Mouse (Mus musculus): Measurements from ENCODE around the gene Slc36a1. TPM values are rescaled to one million over a fixed set of nuclear protein-coding genes. Genes with fewer than 3 reads are reported as not detected.

Gene Slc36a1
- total RNA-seq, 2 experiments from 2014 or later = 12.4 to 25.4 TPM

GRCm38 (mm10) chr11:55208001-55208690 is 4.0 kb downstream of the Slc36a1 start:
- peak; percentile 70 for ATAC-seq (replicated peaks; ENCODE audit: poor library complexity)

GRCm38 (mm10) chr11:55209032-55209431 is 4.9 kb downstream of the Slc36a1 start:
- no peak for ATAC-seq (replicated peaks; ENCODE audit: poor library complexity)

GRCm38 (mm10) chr11:55209626-55210353 is 5.6 kb downstream of the Slc36a1 start:
- peak; percentile 75 for ATAC-seq (replicated peaks; ENCODE audit: poor library complexity)

DNA sequence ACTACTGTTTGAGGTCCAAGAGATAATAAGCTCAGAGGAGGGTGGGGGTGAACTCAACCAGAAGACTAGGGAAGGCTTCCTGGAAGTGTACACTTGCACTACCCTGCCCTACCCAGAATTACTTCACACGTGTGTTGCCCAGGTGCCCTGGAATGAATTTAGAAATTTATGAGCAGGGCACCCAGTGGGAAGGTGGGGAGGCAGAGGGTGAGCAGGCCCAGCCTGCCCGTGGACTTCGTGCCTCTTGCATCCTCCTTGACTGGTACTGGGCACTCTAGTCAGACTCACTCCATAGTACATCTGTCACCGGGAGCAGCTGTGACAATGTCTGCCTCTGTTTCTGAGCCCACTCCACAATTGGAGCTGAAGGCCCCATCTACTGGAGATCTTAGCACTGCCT is 9.4 kb downstream of the Slc36a1 start:
- no peak for ATAC-seq (replicated peaks; ENCODE audit: poor library complexity)

GRCm38 (mm10) chr11:55214161-55214560 is 10.0 kb downstream of the Slc36a1 start:
- ATAC-seq (replicated peaks; ENCODE audit: poor library complexity) = no peak

DNA sequence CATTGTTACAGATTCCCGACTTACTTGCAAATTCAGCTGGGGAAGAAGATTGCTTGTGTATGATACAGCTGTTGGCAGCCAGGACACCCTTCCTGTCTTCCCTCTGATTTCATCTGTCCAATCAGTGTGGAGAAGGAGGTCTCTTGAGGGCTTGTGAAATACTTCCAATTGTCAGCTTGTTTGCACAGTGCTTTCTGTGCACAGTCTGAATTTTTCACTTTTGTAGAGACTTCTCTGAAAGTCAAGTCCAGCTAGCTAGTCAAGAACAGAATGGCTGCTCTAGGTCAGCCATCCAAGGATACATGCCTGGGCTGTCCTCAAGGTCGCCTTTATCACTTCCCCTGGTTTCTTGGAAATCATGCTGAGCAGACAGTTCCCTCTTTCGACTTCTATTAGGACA is 10.8 kb downstream of the Slc36a1 start:
- no peak for ATAC-seq (replicated peaks; ENCODE audit: poor library complexity)

DNA sequence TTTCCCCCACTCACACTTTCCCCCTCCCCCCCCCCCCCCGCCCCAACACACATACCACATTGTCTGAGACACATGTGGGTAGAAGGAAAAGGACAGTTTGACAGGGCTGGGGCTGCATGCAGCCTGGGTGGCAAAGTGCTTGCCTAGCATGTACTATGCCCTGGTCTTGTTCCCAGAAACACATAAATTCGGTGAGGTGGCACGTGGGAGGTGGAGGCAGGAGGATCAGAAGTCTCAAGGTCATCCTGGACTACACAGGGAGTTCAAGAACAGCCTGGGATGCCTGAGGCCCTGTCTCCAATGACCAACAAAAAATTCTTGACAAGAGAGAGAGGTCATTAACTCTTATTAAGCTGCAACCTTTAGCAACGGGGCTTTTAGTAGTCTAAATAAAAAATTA is 11.9 kb downstream of the Slc36a1 start:
- no peak for ATAC-seq (replicated peaks; ENCODE audit: poor library complexity)

- no peak for ATAC-seq (replicated peaks; ENCODE audit: poor library complexity)
Measured at GRCm38 (mm10) chr11:55216830-55217229, 12.7 kb downstream of the Slc36a1 start.

DNA sequence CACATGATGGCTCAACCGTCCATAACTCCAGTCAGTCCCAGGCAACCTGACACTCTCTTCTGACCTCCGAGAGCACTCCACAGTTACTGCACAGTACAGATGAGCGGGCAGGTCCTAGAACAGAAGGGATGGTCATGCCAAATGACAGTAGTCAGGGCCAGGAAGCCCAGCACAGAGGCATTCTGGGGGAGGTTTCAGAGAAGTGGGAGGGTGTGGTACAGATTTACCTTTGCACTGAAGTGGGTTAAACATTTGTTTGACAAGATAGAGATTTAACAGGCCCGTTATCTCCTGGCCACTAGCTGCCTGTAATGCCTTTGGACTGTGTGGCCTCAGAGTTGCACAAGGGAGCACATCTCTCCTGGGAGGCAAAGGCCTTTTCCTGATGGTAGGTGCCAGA is 13.3 kb downstream of the Slc36a1 start:
- ATAC-seq (replicated peaks; ENCODE audit: poor library complexity) = no peak

DNA sequence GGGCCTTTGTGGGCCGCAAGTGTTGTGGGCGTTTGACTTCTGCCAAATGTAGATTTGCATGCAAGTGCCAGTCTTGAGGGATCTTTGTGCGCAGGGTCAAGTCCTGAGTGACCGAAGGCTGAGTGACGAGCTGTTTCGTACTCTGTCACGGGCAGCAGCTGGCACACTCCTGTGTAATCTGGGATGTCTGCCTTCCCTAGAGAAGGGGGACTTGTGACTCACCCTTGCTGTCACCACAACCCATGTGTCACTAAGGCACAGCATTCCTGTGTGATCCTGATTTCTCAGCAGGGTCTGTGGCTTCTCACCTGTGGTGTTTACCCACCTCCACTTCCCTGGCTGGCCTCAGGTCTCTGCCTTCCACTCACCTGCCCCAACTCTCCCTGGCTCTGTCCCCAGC is 13.7 kb downstream of the Slc36a1 start:
- ATAC-seq (replicated peaks; ENCODE audit: poor library complexity) = no peak

DNA sequence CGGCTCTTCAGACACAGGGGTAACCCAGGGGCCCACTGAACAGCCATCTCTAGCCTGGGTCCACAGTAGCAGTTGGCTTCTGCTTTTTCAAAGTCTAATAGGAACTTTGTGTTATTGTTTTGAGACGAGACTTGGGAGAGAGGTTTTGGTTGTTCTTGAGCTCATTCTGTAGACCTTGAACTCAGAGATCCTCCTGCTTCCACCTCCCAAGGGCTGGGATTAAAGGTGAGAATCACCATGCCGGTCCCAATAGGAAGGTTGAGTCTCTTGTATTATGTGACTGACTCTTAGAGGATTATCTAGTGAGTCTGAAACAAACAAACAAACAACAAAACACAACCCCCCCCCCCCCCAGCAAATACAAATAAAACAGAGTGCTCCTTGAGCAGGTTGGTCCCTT is 14.3 kb downstream of the Slc36a1 start:
- ATAC-seq (replicated peaks; ENCODE audit: poor library complexity) = no peak

- ATAC-seq (replicated peaks; ENCODE audit: poor library complexity) = no peak
Measured at GRCm38 (mm10) chr11:55221306-55221705, 17.2 kb downstream of the Slc36a1 start.

- no peak for ATAC-seq (replicated peaks; ENCODE audit: poor library complexity)
Measured at GRCm38 (mm10) chr11:55231034-55231433, 26.9 kb downstream of the Slc36a1 start.

DNA sequence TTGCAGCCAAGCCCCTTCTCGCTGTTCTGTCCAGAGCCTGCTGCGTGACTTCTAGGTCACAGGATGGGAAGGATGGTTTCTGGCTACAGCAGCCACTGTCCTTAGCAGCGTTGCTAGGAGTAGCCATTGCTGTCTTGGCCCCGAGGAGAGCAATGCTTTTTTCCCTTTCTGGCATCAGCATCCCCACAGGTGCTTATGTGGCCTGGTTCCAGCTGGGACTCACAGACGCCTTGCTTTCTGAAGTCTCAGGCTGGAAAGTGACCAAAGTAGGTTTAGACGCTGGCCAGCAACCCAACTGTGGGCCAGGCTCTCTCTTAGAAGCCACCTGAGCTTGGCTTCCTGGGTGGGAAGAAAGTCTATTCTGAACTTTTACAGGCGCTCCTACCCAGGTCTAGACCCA is 30.1 kb downstream of the Slc36a1 start:
- no peak for ATAC-seq (replicated peaks; ENCODE audit: poor library complexity)

DNA sequence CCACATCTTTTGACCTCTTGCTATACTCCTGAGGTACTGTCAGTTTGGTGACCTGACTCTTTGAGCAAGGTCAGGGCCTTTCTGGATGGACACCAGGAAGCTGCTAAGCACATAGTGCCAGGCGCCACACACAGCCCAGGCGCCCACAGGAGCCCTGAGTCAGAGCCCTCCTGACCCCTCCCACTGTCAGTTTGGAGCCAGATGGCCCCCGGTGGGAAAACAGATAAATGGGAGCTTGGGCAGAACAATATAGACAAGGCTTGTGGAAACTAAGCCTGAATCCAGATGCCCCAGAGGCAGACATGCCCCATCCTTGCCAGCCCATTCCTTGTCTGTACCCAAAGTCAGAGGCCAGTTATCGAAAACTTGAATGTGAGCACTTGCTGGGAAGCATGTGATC is 30.6 kb downstream of the Slc36a1 start:
- no peak for ATAC-seq (replicated peaks; ENCODE audit: poor library complexity)

- ATAC-seq (replicated peaks; ENCODE audit: poor library complexity) = no peak
Measured at GRCm38 (mm10) chr11:55236815-55237214, 32.7 kb downstream of the Slc36a1 start.

- peak; percentile 24; the same call in 1 of the 2 replicates for ATAC-seq (replicated peaks; ENCODE audit: poor library complexity)
Measured at GRCm38 (mm10) chr11:55239496-55239895, 35.3 kb downstream of the Slc36a1 start.

GRCm38 (mm10) chr11:55240556-55240955 is 36.4 kb downstream of the Slc36a1 start:
- peak; percentile 97 for ATAC-seq (replicated peaks; ENCODE audit: poor library complexity)

DNA sequence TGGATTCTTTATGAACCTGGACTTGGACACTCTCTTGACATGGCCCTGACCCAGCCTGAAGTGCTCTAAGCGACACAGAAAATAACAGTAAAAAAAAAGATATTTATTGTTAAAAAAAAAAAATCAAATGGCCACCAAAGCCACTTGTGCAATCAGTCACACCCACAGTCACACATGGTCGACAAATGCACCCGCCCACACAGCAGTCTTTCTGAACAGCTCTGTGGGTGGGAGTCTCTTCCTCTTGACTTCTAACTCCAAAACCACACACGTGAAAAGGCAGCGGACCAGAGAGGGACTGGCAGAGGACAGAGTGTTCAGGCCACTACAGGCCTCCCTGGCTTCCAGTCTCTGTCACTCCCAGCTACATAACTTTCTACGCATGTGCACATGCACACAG is 46.4 kb downstream of the Slc36a1 start:
- peak; percentile 86 for ATAC-seq (replicated peaks; ENCODE audit: poor library complexity)

DNA sequence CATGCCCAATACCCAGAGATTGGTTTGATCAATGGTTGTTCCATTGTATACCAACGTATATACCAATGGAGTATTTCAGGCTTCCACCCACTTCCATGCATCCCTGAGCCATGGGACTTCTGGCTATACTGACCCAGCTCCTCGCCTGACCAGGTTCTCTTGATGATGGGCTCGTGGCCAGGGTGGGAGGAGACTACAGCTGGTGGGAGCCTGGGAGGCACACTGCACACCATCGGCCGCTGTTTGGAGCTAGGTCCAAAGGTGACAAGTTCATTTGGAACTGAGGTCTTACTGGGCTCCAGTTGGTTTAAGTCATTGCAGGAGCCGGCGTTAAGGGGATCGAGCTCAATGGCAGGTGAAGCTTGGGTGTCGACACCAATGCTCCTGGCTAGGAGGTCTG is 49.2 kb downstream of the Slc36a1 start:
- ATAC-seq (replicated peaks; ENCODE audit: poor library complexity) = no peak

DNA sequence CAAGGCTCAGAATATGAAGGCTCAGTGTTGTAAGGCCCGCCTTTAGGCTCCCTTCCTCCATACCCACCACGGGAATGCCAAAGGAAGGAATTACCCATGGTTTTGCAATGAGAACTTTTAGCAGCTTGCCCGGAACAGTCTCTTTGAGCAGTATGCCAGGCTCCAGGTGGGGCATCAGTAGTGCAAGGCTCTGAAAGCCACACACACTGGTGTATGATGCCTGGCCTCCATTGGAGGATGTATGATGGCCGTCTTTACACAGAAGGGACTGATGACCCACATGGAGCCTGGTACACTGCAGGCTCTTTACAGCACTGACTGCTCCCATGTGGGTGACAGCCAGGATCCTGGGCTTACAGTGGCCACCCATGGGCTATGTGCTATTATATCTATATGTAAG is 57.0 kb downstream of the Slc36a1 start:
- ATAC-seq (replicated peaks; ENCODE audit: poor library complexity) = no peak

DNA sequence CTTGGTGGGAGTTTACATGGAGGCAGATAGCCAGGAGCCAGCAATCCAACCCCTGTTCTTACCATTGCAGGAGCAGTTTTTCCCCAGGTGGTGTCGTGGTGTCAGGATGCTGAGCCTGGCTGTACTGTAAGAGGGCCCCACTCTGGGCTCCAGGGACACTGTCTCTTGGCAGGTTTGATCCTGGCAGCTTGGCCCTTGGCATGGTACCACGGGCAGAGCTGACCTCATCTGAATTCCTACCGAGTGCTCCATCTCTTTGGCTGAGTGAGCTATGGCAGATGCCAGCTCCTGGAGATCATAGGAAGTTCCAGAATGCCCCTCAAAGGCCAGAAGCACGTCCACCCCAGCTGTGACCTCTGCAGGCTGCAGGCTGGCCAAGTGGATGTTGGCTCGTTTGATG is 57.9 kb downstream of the Slc36a1 start:
- no peak for ATAC-seq (replicated peaks; ENCODE audit: poor library complexity)

DNA sequence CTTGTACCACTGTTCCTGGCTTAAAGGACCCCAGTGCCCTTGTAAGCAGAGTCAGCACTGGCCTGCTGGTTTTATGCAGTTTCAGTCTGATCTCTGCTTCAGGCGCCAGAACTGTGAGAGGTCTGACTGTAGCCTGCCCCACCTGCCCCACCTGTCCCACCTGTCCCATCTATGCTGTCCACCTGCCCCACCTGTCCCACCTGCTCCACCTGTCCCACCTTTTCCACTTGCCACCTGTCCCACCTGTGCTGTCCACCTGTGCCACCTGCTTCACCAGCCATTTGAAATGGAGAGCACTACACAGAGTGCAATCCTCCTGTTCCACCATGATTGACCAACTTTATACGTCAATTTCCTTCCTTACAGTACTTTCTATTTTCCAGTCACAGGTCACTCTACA is 60.2 kb downstream of the Slc36a1 start:
- ATAC-seq (replicated peaks; ENCODE audit: poor library complexity) = no peak
